Mouse (Mus musculus) thymus, adult 2 months (tissue): ENCODE results near the gene Prcd.

Source experiments
- CTCF ChIP-seq: fragments of 200-500 bp; IDR thresholded peaks from 2 replicates; pipeline ENCODE4 v1.5.1; 2012; ENCODE audit warnings: mild to moderate bottlenecking, control low read depth, low read length, moderate library complexity, borderline replicate concordance; ENCODE audit not compliant: control insufficient read depth, poor library complexity, insufficient read depth; ENCODE audit errors: extremely low read depth
- POLR2A ChIP-seq: fragments of 200-500 bp; IDR thresholded peaks from 2 replicates; pipeline ENCODE4 v1.6.1; 2012; ENCODE audit warnings: mild to moderate bottlenecking, low read length, control low read depth, moderate library complexity; ENCODE audit not compliant: control insufficient read depth, poor library complexity, insufficient read depth; ENCODE audit errors: extremely low read depth

GRCm38 (mm10) chr11:116647340-116647991, 5.9 kb upstream of the Prcd start:
- TF ChIP-seq POLR2A (no peak), CTCF (no peak)
